Mouse (Mus musculus) MEL (cell line): Measurements from ENCODE around the gene Dock9. TPM values are rescaled to one million over a fixed set of nuclear protein-coding genes. Genes with fewer than 3 reads are reported as not detected.

Source experiments
- DNase-seq: peaks from one replicate; pipeline ENCODE4 v3.0.0; 2011; ENCODE audit warnings: low read depth, low spot score
- H3K27ac ChIP-seq: 2 replicates; pipeline ENCODE4 v1.5.1; 2012; ENCODE audit warnings: low read depth, mild to moderate bottlenecking, control low read depth, low read length, moderate library complexity; ENCODE audit not compliant: control insufficient read depth
- H3K27me3 ChIP-seq, 2 experiments: fragments of 150-350 bp in 1 of 2; sonication (generic) in 1 of 2; 2 replicates each; pipeline ENCODE4 v1.6.1; 2012; ENCODE audit warnings: low read length in 2 of 2, mild to moderate bottlenecking in 2 of 2, improper control_type of control experiment in 1 of 2, moderate library complexity in 1 of 2; ENCODE audit not compliant: insufficient read depth in 2 of 2, control insufficient read depth in 1 of 2
- H3K36me3 ChIP-seq, 2 experiments: 2 replicates each; pipeline ENCODE4 v1.6.1; 2012 to 2014; ENCODE audit warnings: low read length in 2 of 2, improper control_type of control experiment in 1 of 2, inconsistent platforms in 1 of 2, mild to moderate bottlenecking in 1 of 2; ENCODE audit not compliant: insufficient read depth in 2 of 2, control insufficient read depth in 1 of 2
- H3K4me1 ChIP-seq, 2 experiments: fragments of 150-350 bp in 1 of 2; sonication (generic) in 1 of 2; 2 replicates each; pipeline ENCODE4 v1.6.1; 2012; ENCODE audit warnings: low read length in 2 of 2, improper control_type of control experiment in 1 of 2, mild to moderate bottlenecking in 1 of 2; ENCODE audit not compliant: insufficient read depth in 2 of 2, control insufficient read depth in 1 of 2
- H3K4me3 ChIP-seq, 2 experiments: fragments of 150-350 bp in 1 of 2; sonication (generic) in 1 of 2; 2 replicates each; pipeline ENCODE4 v1.5.1; 2012; ENCODE audit warnings: low read depth in 2 of 2, low read length in 2 of 2, mild to moderate bottlenecking in 2 of 2, moderate library complexity in 2 of 2, control low read depth in 1 of 2, improper control_type of control experiment in 1 of 2; ENCODE audit not compliant: control insufficient read depth in 1 of 2, insufficient read depth in 1 of 2
- H3K79me2 ChIP-seq: 2 replicates; pipeline ENCODE4 v1.6.1; 2012; ENCODE audit warnings: mild to moderate bottlenecking, low read length, moderate library complexity; ENCODE audit not compliant: control insufficient read depth, poor library complexity, insufficient read depth
- H3K9ac ChIP-seq: 2 replicates; pipeline ENCODE4 v1.6.1; 2012; ENCODE audit warnings: low read depth, mild to moderate bottlenecking, control low read depth, low read length, moderate library complexity; ENCODE audit not compliant: control insufficient read depth, poor library complexity, severe bottlenecking
- H3K9me3 ChIP-seq: fragments of 150-350 bp; sonication (generic); replicated peaks from 2 replicates; pipeline ENCODE4 v1.6.1; 2012; ENCODE audit warnings: mild to moderate bottlenecking, low read length, improper control_type of control experiment, moderate library complexity; ENCODE audit not compliant: insufficient read depth
- BHLHE40 ChIP-seq: IDR thresholded peaks from 2 replicates; pipeline ENCODE4 v1.6.1; 2012; ENCODE audit warnings: low read depth, mild to moderate bottlenecking, inconsistent platforms, low read length, improper control_type of control experiment, borderline replicate concordance
- CTCF ChIP-seq, 3 experiments: IDR thresholded peaks in 2 of 3; conservative IDR thresholded peaks in 1 of 3; 2 replicates each; pipeline ENCODE4 v1.5.1; 2011 to 2012; ENCODE audit warnings: low read length in 3 of 3, low read depth in 2 of 3, mild to moderate bottlenecking in 2 of 3, improper control_type of control experiment in 1 of 3, inconsistent platforms in 1 of 3, mixed read lengths in 1 of 3, moderate library complexity in 1 of 3; ENCODE audit not compliant: control insufficient read depth in 1 of 3, insufficient read depth in 1 of 3, poor library complexity in 1 of 3, severe bottlenecking in 1 of 3
- E2F4 ChIP-seq: IDR thresholded peaks from 2 replicates; pipeline ENCODE4 v1.6.1; 2011; ENCODE audit warnings: low read depth, low read length, improper control_type of control experiment, borderline replicate concordance
- GABPA ChIP-seq: IDR thresholded peaks from 2 replicates; pipeline ENCODE4 v1.6.1; 2012; ENCODE audit warnings: low read depth, mild to moderate bottlenecking, inconsistent platforms, low read length, improper control_type of control experiment, moderate library complexity
- MAZ ChIP-seq: IDR thresholded peaks from 2 replicates; pipeline ENCODE4 v1.6.1; 2012; ENCODE audit warnings: low read depth, mild to moderate bottlenecking, inconsistent platforms, low read length, improper control_type of control experiment
- MEF2A ChIP-seq: IDR thresholded peaks from 2 replicates; pipeline ENCODE4 v1.6.1; 2014; ENCODE audit warnings: low read depth, mild to moderate bottlenecking, inconsistent platforms, low read length, improper control_type of control experiment; ENCODE audit not compliant: poor library complexity, insufficient replicate concordance, severe bottlenecking; ENCODE audit errors: extremely low read depth
- MXI1 ChIP-seq: IDR thresholded peaks from 2 replicates; pipeline ENCODE4 v1.6.1; 2011; ENCODE audit warnings: mild to moderate bottlenecking, low read depth, low read length, improper control_type of control experiment
- MYB ChIP-seq: IDR thresholded peaks from 2 replicates; pipeline ENCODE4 v1.6.1; 2011; ENCODE audit warnings: mild to moderate bottlenecking, low read depth, low read length, improper control_type of control experiment
- NELFE ChIP-seq: IDR thresholded peaks from 2 replicates; pipeline ENCODE4 v1.6.1; 2011; ENCODE audit warnings: low read depth, low read length, improper control_type of control experiment
- POLR2A ChIP-seq, 2 experiments: IDR thresholded peaks; 2 replicates each; pipeline ENCODE4 v1.6.1; 2011 to 2012; ENCODE audit warnings: low read length in 2 of 2, mild to moderate bottlenecking in 2 of 2, control low read depth in 1 of 2, improper control_type of control experiment in 1 of 2, low read depth in 1 of 2, moderate library complexity in 1 of 2; ENCODE audit not compliant: control insufficient read depth in 1 of 2, insufficient read depth in 1 of 2, poor library complexity in 1 of 2
- SMC3 ChIP-seq: IDR thresholded peaks from 2 replicates; pipeline ENCODE4 v1.6.1; 2011; ENCODE audit warnings: low read depth, low read length, improper control_type of control experiment
- TBP ChIP-seq: IDR thresholded peaks from 2 replicates; pipeline ENCODE4 v1.8.0; 2011; ENCODE audit warnings: low read depth, low read length, improper control_type of control experiment
- UBTF ChIP-seq: IDR thresholded peaks from 2 replicates; pipeline ENCODE4 v1.6.1; 2012; ENCODE audit warnings: low read depth, mild to moderate bottlenecking, inconsistent platforms, low read length, improper control_type of control experiment, moderate library complexity, borderline replicate concordance; ENCODE audit not compliant: insufficient read depth
- ZC3H11A ChIP-seq: IDR thresholded peaks from 2 replicates; pipeline ENCODE4 v1.6.1; 2012; ENCODE audit warnings: low read depth, mild to moderate bottlenecking, inconsistent platforms, low read length, improper control_type of control experiment
- polyA plus RNA-seq, 2 experiments: library from polyadenylated mRNA; stranded (reverse) in 1 of 2; unstranded in 1 of 2; fragments of >175 nt in 1 of 2; fragments of >200 nt in 1 of 2; gene quantifications; 2 replicates each; pipeline versions ENCODE4 v1.2.1 to v1.2.4; 2012; ENCODE audit warnings: low replicate concordance in 2 of 2, low read depth in 1 of 2; ENCODE audit not compliant: insufficient read length in 2 of 2, insufficient read depth in 1 of 2, missing spikeins in 1 of 2
- total RNA-seq: library from RNA; depleted of rRNA; stranded (reverse); fragments of 300-350 nt; gene quantifications from 2 replicates; pipeline ENCODE4 v1.2.3, GENCODE M21; 2012

Gene Dock9
- total and polyA plus RNA-seq, 3 experiments = 6.3 to 9.4 TPM; not detected in 1

- H3K4me1 ChIP-seq = no peaks in the 10 kb centered on the region
- no peaks in the 10 kb centered on the region for H3K9me3 ChIP-seq
- H3K9ac ChIP-seq = no peak overlapping the region
- no peaks in the 10 kb centered on the region for H3K36me3 ChIP-seq
- H3K79me2 ChIP-seq = no peaks in the 10 kb centered on the region
- no peaks in the 10 kb centered on the region for H3K27me3 ChIP-seq
- H3K4me3 ChIP-seq = no peak overlapping the region
- no peak for DNase-seq
- H3K27ac ChIP-seq = no peak overlapping the region
- no peak for TF ChIP-seq SMC3
- TF ChIP-seq, all 39 proteins: peak for 0
Measured at GRCm38 (mm10) chr14:121553785-121554184, 243.9 kb downstream of the Dock9 start.

GRCm38 (mm10) chr14:121552586-121552985 is 245.1 kb downstream of the Dock9 start:
- no peak for TF ChIP-seq MXI1
- no peak for TF ChIP-seq UBTF
- TF ChIP-seq E2F4 = no peak
- TF ChIP-seq MYB = no peak
- Histone ChIP-seq H3K27me3 (no peaks in the 10 kb centered on the region), H3K4me1 (no peaks in the 10 kb centered on the region), H3K27ac (no peak overlapping the region), H3K9me3 (no peaks in the 10 kb centered on the region), H3K36me3 (no peaks in the 10 kb centered on the region), H3K9ac (no peak overlapping the region), H3K4me3 (no peak overlapping the region), H3K79me2 (no peaks in the 10 kb centered on the region)
- no peak for DNase-seq

- no peaks in the 10 kb centered on the region for H3K27me3 ChIP-seq
- H3K36me3 ChIP-seq = no peaks in the 10 kb centered on the region
- no peak overlapping the region for H3K4me3 ChIP-seq
- no peak overlapping the region for H3K27ac ChIP-seq
- no peaks in the 10 kb centered on the region for H3K4me1 ChIP-seq
- no peaks in the 10 kb centered on the region for H3K9me3 ChIP-seq
- no peaks in the 10 kb centered on the region for H3K79me2 ChIP-seq
- DNase-seq = no peak
- no peak overlapping the region for H3K9ac ChIP-seq
- TF ChIP-seq GABPA (no peak), MAZ (no peak), UBTF (no peak), NELFE (no peak), ZC3H11A (no peak), POLR2A (IDR thresholded peaks at IDR 0.05; ENCODE audit: control insufficient read depth in 1 of 2, insufficient read depth in 1 of 2, low read depth in 1 of 2, low read length in 2 of 2, poor library complexity in 1 of 2) (no peak), MEF2A (no peak), TBP (no peak), BHLHE40 (no peak), CTCF (IDR thresholded peaks at IDR 0.05 in 2 of 3, conservative IDR thresholded peaks at IDR 0.05 in 1 of 3; ENCODE audit: control insufficient read depth in 1 of 3, insufficient read depth in 1 of 3, low read depth in 2 of 3, low read length in 3 of 3, poor library complexity in 1 of 3, severe bottlenecking in 1 of 3) (no peak)
Measured at GRCm38 (mm10) chr14:121549834-121550233, 247.8 kb downstream of the Dock9 start.
